In the genomic region with DNA sequence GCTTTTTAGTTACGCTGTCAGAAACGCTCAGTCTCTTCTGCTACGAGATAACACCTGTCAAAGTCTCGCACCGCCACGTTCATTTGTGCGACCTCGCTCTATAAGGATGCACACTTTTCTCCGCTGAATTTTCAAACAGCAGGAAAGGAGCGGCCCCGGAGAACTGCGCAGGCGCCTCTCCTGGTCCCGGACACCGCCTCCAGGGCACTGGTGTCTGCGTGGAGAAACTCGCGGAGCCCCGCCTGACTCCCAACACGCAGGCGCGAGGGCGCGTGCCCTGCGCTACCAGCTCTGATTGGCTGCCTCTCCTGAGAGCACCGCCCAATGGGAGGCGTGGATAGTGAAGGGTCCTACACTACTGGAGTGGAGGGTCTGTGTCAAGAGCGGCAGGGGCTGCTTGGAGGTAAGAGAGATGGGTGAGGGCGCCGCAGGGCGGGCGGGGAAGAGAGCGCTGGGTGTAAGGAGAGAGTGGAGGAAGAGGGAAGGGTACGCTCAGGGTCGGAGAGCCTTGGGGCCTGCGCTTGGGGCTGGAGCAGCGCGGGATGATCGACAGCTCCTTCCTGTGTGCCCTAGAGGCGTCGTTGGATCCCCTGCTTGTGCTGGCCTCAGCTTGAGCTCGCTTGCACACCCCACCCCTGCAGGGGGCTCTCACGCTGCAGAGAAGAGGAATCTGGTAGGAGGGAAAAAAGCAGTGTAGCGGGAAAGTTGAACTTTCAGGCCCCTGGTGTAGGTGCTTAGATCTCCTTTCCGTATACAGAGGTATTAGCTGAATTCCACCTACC, we compare ENCODE assay signal across 8 mouse cellular contexts. TPM values are rescaled to one million over a fixed set of nuclear protein-coding genes. Genes with fewer than 3 reads are reported as not detected.
DNase-seq lines count a peak whose midpoint lies in the region; ATAC-seq and TF ChIP-seq lines count a peak whose summit lies in the region.

A gene (plus strand): TSS at position 324 of the 782 bp plus-strand sequence.

- peak; percentile 83; the same call in 1 of the 2 replicates for TF ChIP-seq POLR2A in limb, embryonic 14.5 days (IDR thresholded peaks at IDR 0.05; ENCODE audit: borderline replicate concordance, extremely low read depth, insufficient read depth, insufficient read length)

- H3K27me3 ChIP-seq in embryonic facial prominence, embryonic 14.5 days (replicated peaks; ENCODE audit: control insufficient read depth, insufficient read depth, low read length): no peaks in the 10 kb centered on the region
- H3K27me3 ChIP-seq in limb, embryonic 14.5 days (ENCODE audit: control insufficient read depth, insufficient read depth, low read length): no peaks in the 10 kb centered on the region
- no peaks in the 10 kb centered on the region for H3K27me3 ChIP-seq in midbrain, postnatal 0 days (ENCODE audit: insufficient read depth, low read length)

- WGBS in embryonic facial prominence, embryonic 14.5 days: under 1% methylated on average over 34 of the region's 45 CpGs
- WGBS in limb, embryonic 14.5 days: under 1% methylated on average over 45 of the region's 45 CpGs
- WGBS in midbrain, postnatal 0 days: under 1% methylated on average over 42 of the region's 45 CpGs

- H3K36me3 ChIP-seq in embryonic facial prominence, embryonic 14.5 days (ENCODE audit: control insufficient read depth, insufficient read depth, low read length): peaks cover 33% of the 10 kb centered on the region
- peaks cover 35% of the 10 kb centered on the region for H3K36me3 ChIP-seq in limb, embryonic 14.5 days (ENCODE audit: control insufficient read depth, insufficient read depth, low read length)
- H3K36me3 ChIP-seq in midbrain, postnatal 0 days (ENCODE audit: insufficient read depth, low read length): peaks cover 27% of the 10 kb centered on the region

- peak within 1 kb of the TSS; percentile 63 for H3K4me3 ChIP-seq in embryonic facial prominence, embryonic 14.5 days (ENCODE audit: low read depth, low read length)
- peak within 1 kb of the TSS; percentile 72 for H3K4me3 ChIP-seq in limb, embryonic 14.5 days (replicated peaks; ENCODE audit: low read length)
- peak within 1 kb of the TSS; percentile 75 for H3K4me3 ChIP-seq in midbrain, postnatal 0 days (ENCODE audit: low read depth, low read length)

- H3K4me1 ChIP-seq in embryonic facial prominence, embryonic 14.5 days (ENCODE audit: control insufficient read depth, insufficient read depth, low read length): peaks cover 13% of the 10 kb centered on the region
- peaks cover 23% of the 10 kb centered on the region for H3K4me1 ChIP-seq in limb, embryonic 14.5 days (ENCODE audit: control insufficient read depth, insufficient read depth, low read length)
- H3K4me1 ChIP-seq in midbrain, postnatal 0 days (ENCODE audit: insufficient read depth, low read length): peaks cover 10% of the 10 kb centered on the region

- H3K4me2 ChIP-seq in embryonic facial prominence, embryonic 14.5 days (ENCODE audit: low read depth, low read length): peak within 1 kb of the TSS; percentile 92
- peak within 1 kb of the TSS; percentile 91 for H3K4me2 ChIP-seq in limb, embryonic 14.5 days (replicated peaks; ENCODE audit: low read depth, low read length, severe bottlenecking)
- H3K4me2 ChIP-seq in midbrain, postnatal 0 days (ENCODE audit: low read depth, low read length, poor library complexity, severe bottlenecking): peak within 1 kb of the TSS; percentile 89

- H3K9me3 ChIP-seq in embryonic facial prominence, embryonic 14.5 days (ENCODE audit: control insufficient read depth, low read length): no peaks in the 10 kb centered on the region
- no peaks in the 10 kb centered on the region for H3K9me3 ChIP-seq in limb, embryonic 14.5 days (ENCODE audit: control insufficient read depth, low read length)
- H3K9me3 ChIP-seq in midbrain, postnatal 0 days (ENCODE audit: low read length): no peaks in the 10 kb centered on the region

- TF ChIP-seq CTCF in midbrain, postnatal 0 days (IDR thresholded peaks at IDR 0.05): peak; percentile 47

- peak; percentile 98 for ATAC-seq in embryonic facial prominence, embryonic 14.5 days (ENCODE audit: low read depth)
- peak; percentile 95 for ATAC-seq in limb, embryonic 14.5 days (ENCODE audit: low FRiP score, low read depth)
- peak; percentile 95 for ATAC-seq in midbrain, postnatal 0 days (ENCODE audit: low FRiP score)

- H3K9ac ChIP-seq in embryonic facial prominence, embryonic 14.5 days (ENCODE audit: low read depth, low read length): peak within 1 kb of the TSS; percentile 74
- peak within 1 kb of the TSS; percentile 71 for H3K9ac ChIP-seq in limb, embryonic 14.5 days (ENCODE audit: low read depth, low read length, severe bottlenecking)
- H3K9ac ChIP-seq in midbrain, postnatal 0 days (replicated peaks; ENCODE audit: low read length, poor library complexity, severe bottlenecking): peak within 1 kb of the TSS; percentile 50

- peak; percentile 93 for DNase-seq in 3T3-L1 (ENCODE audit: low read depth, low spot score)
- peak; percentile 87 to 96 for DNase-seq in adrenal gland, postnatal 4 days (ENCODE audit: low spot score in 2 of 2)
- peak; percentile 100 for DNase-seq in embryonic facial prominence, embryonic 14.5 days (ENCODE audit: low spot score)
- DNase-seq in heart, adult 8-10 months (ENCODE audit: low spot score): peak; percentile 98
- DNase-seq in kidney, adult 9 months: peak; percentile 98
- peak; percentile 99 for DNase-seq in limb, embryonic 14.5 days (ENCODE audit: low spot score)
- peak; percentile 100 for DNase-seq in midbrain, postnatal 0 days (ENCODE audit: low spot score)
- peak; percentile 92 to 94 for DNase-seq in spleen, postnatal 14 days (ENCODE audit: low spot score in 2 of 2)

- H3K27ac ChIP-seq in embryonic facial prominence, embryonic 14.5 days (replicated peaks; ENCODE audit: low read depth, low read length): peak within 1 kb of the TSS; percentile 87
- H3K27ac ChIP-seq in limb, embryonic 14.5 days (replicated peaks; ENCODE audit: low read depth, low read length): peak within 1 kb of the TSS; percentile 89
- peak within 1 kb of the TSS; percentile 72 for H3K27ac ChIP-seq in midbrain, postnatal 0 days (ENCODE audit: low read depth, low read length)

RNA-seq across cellular contexts. Expression of the gene that starts here (rescaled TPM):
- 10 to 100 TPM; 15.9 to 16.3 TPM for total RNA-seq in adrenal gland, postnatal 4 days (2021)
- 4.1 and 4.4 TPM in 2 replicates for polyA plus RNA-seq in embryonic facial prominence, embryonic 14.5 days (2014; fragmentation: Nextera tagmentation; extraction: Ambion mirVana)
- total RNA-seq in heart, adult 8-10 months (2022): 10 to 100 TPM in 2 of 4 experiments, 1 to 10 TPM in 2; 9.0 to 12.3 (median 9.9) TPM
- polyA plus RNA-seq in limb, embryonic 14.5 days (2012; rRNA removed): 11.1 and 13.0 TPM in 2 replicates
- 3.9 and 4.2 TPM in 2 replicates for polyA plus RNA-seq in limb, embryonic 14.5 days (2014; fragmentation: Nextera tagmentation; extraction: Ambion mirVana)
- 8.1 and 9.5 TPM in 2 replicates for total RNA-seq in midbrain, postnatal 0 days (2014; rRNA removed)
- polyA plus RNA-seq in midbrain, postnatal 0 days (2015; fragmentation: Nextera tagmentation; extraction: Ambion mirVana): 0.94 and 1.0 TPM in 2 replicates

Comparison
In these comparisons a context has a peak if more than half of its experiments do, and no peak if none do; other contexts are left out.
1. Peak in every context shown above with its lines: DNase-seq, ATAC-seq, H3K4me3 ChIP-seq and H3K27ac ChIP-seq.